ENCODE assay signal across 14 mouse cellular contexts in the genomic region with DNA sequence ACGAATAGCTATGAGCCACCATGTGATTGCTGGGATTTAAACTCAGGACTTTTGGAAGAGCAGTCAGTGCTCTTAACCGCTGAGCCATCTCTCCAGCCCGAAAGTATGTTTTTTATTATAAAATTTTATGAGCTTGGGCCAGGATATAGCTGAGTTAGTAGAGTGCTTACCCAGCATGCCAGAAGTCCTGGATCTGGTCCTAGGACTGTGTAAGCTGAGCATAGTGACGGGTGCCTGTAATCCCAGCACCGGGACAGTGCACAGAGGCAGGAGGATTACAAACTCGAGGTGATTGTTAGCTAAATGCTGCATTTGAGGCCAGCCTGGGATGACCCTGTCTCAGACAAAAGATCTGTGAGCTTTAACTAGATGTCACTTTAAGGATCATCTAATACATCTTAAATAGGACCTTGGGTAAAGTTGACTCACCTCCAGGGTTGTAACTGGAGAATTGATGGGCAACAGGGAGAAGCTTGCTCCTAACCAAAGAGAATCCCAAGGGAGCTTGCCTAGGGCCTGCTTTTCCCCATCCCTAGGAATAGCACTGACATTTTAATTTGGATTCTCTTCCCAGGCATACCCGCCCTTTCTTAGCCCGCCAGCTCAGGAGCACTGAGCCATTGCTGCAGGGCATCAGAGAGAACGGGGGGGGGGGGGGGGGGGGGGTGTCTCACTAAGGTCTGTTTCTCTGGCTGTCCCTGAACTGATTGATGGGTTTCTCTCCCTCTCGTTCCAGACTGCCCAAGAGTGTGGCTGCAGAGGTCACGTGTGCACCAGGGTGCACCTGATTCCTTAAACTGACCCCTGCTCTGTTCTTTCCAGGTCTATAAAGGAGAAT. TPM values are rescaled to one million over a fixed set of nuclear protein-coding genes. Genes with fewer than 3 reads are reported as not detected.
A peak's percentile ranks its signal among the peaks of the same experiment; 100 is the strongest.
DNase-seq lines count a peak whose midpoint lies in the region; ATAC-seq and TF ChIP-seq lines count a peak whose summit lies in the region.
"Had no signal": no experiment of that assay in that cellular context is flagged by ENCODE, and none has a peak within 500 bp of the region (broad histone marks: within the 10 kb centered on the region; RNA-seq: fewer than 3 reads in every experiment).

No protein-coding gene starts in this region.

- H3K4me3 ChIP-seq in midbrain, embryonic 14.5 days (replicated peaks; ENCODE audit: low read depth, low read length): no peak overlapping the region
- no peak overlapping the region for H3K4me3 ChIP-seq in midbrain, embryonic 15.5 days
- H3K4me3 ChIP-seq in gastrocnemius, adult 2 months: no peak overlapping the region
- no peak overlapping the region for H3K4me3 ChIP-seq in lung, postnatal 0 days (ENCODE audit: low read depth, low read length)
- H3K4me3 ChIP-seq: midbrain, embryonic 10.5 days had no signal

- TF ChIP-seq EP300 in lung, postnatal 0 days (IDR thresholded peaks at IDR 0.05): no peak

- no peak overlapping the region for H3K27ac ChIP-seq in midbrain, embryonic 14.5 days (replicated peaks; ENCODE audit: low read depth, low read length)
- H3K27ac ChIP-seq in midbrain, embryonic 15.5 days: no peak overlapping the region
- H3K27ac ChIP-seq in gastrocnemius, adult 2 months: peak overlapping the region; percentile 64
- H3K27ac ChIP-seq in lung, postnatal 0 days (ENCODE audit: low read length): no peak overlapping the region
- H3K27ac ChIP-seq: midbrain, embryonic 10.5 days had no signal

- no peak for ATAC-seq in midbrain, embryonic 14.5 days (ENCODE audit: low FRiP score, low TSS enrichment)
- ATAC-seq in midbrain, embryonic 15.5 days (replicated peaks): no peak
- no peak for ATAC-seq in lung, postnatal 0 days

- no peaks in the 10 kb centered on the region for H3K27me3 ChIP-seq in midbrain, embryonic 14.5 days (ENCODE audit: control insufficient read depth, insufficient read depth, low read length)
- no peaks in the 10 kb centered on the region for H3K27me3 ChIP-seq in midbrain, embryonic 15.5 days (replicated peaks)
- no peaks in the 10 kb centered on the region for H3K27me3 ChIP-seq in lung, postnatal 0 days (replicated peaks; ENCODE audit: insufficient read depth, low read length)

- H3K4me1 ChIP-seq in midbrain, embryonic 14.5 days (ENCODE audit: control insufficient read depth, insufficient read depth, low read length): no peaks in the 10 kb centered on the region
- no peaks in the 10 kb centered on the region for H3K4me1 ChIP-seq in midbrain, embryonic 15.5 days
- H3K4me1 ChIP-seq in lung, postnatal 0 days (ENCODE audit: insufficient read depth, low read depth, low read length): no peaks in the 10 kb centered on the region
- H3K4me1 ChIP-seq: midbrain, embryonic 10.5 days had no signal

- H3K9ac ChIP-seq in midbrain, embryonic 14.5 days (replicated peaks; ENCODE audit: low read length): no peak overlapping the region
- H3K9ac ChIP-seq in midbrain, embryonic 15.5 days: no peak overlapping the region
- no peak overlapping the region for H3K9ac ChIP-seq in lung, postnatal 0 days (replicated peaks; ENCODE audit: low read depth)

- intact Hi-C loops in heart, postnatal 10 days (cut with DNase I): no loop called here
- intact Hi-C loops in gastrocnemius, adult 2 months (cut with DNase I): no loop called here

- WGBS in midbrain, embryonic 14.5 days: 67% methylated on average over 10 of the region's 11 CpGs
- 66% methylated on average over 9 of the region's 11 CpGs for WGBS in midbrain, embryonic 15.5 days
- 66% methylated on average over 11 of the region's 11 CpGs for WGBS in lung, postnatal 0 days

- DNase-seq in heart, adult 11 months: peak; percentile 81
- no peak for DNase-seq in heart, postnatal 10 days
- DNase-seq in midbrain, embryonic 14.5 days: peak; percentile 8
- peak; percentile 46 for DNase-seq in gastrocnemius, adult 2 months
- no peak for DNase-seq in ovary, adult 18-20 months (ENCODE audit: low spot score)
- no peak for DNase-seq in lung, postnatal 10 days
- no peak for DNase-seq in lung, postnatal 0 days (ENCODE audit: low spot score)
- DNase-seq: B cell, adult 2 months; cerebellum, postnatal 25 days; kidney, adult 11 months; retina, postnatal 1 day had no signal

- H3K36me3 ChIP-seq in midbrain, embryonic 14.5 days (ENCODE audit: control insufficient read depth, insufficient read depth, low read length): 0 out of 2 replicates have a peak, but pooled peaks cover 7% of the 10 kb centered on the region
- H3K36me3 ChIP-seq in midbrain, embryonic 15.5 days (replicated peaks): no peaks in the 10 kb centered on the region
- no peaks in the 10 kb centered on the region for H3K36me3 ChIP-seq in lung, postnatal 0 days (ENCODE audit: insufficient read depth, low read length)

- no peak overlapping the region for H3K4me2 ChIP-seq in midbrain, embryonic 14.5 days (ENCODE audit: low read length)
- no peak overlapping the region for H3K4me2 ChIP-seq in midbrain, embryonic 15.5 days
- H3K4me2 ChIP-seq in lung, postnatal 0 days (replicated peaks; ENCODE audit: low read depth, low read length): no peak overlapping the region
- H3K4me2 ChIP-seq: heart, embryonic 11.5 days had no signal

- H3K9me3 ChIP-seq in midbrain, embryonic 14.5 days (ENCODE audit: control insufficient read depth, low read length): no peaks in the 10 kb centered on the region
- no peaks in the 10 kb centered on the region for H3K9me3 ChIP-seq in midbrain, embryonic 15.5 days
- no peaks in the 10 kb centered on the region for H3K9me3 ChIP-seq in lung, postnatal 0 days (ENCODE audit: low read length)
- H3K9me3 ChIP-seq: midbrain, embryonic 10.5 days had no signal

- no peak for TF ChIP-seq CTCF in gastrocnemius, adult 2 months (IDR thresholded peaks at IDR 0.05)
- TF ChIP-seq CTCF in lung, postnatal 0 days (IDR thresholded peaks at IDR 0.05): no peak

RNA-seq across cellular contexts. Expression of gene Kctd7, which starts 15.8 kb away (rescaled TPM):
- 1 to 10 TPM; 2.5 to 3.9 TPM for total RNA-seq in heart, postnatal 10 days (2021)
- polyA plus RNA-seq in midbrain, embryonic 14.5 days (2014; fragmentation: Nextera tagmentation; extraction: Ambion mirVana): 14.8 and 15.5 TPM in 2 replicates
- polyA plus RNA-seq in midbrain, embryonic 15.5 days (2015; fragmentation: Nextera tagmentation; extraction: Ambion mirVana): 18.0 and 19.9 TPM in 2 replicates
- total RNA-seq in gastrocnemius, adult 2 months (2021): 1 to 10 TPM; 2.4 to 2.9 TPM
- polyA plus RNA-seq in lung, postnatal 0 days (2015; fragmentation: Nextera tagmentation; extraction: Ambion mirVana): 5.1 and 5.5 TPM in 2 replicates

RNA-seq across cellular contexts. Expression of gene Rabgef1, which starts 42.7 kb away (rescaled TPM):
- total RNA-seq in heart, postnatal 10 days (2021): 10 to 100 TPM; 20.3 to 20.7 TPM
- polyA plus RNA-seq in midbrain, embryonic 14.5 days (2014; fragmentation: Nextera tagmentation; extraction: Ambion mirVana): 38.9 and 40.3 TPM in 2 replicates
- polyA plus RNA-seq in midbrain, embryonic 15.5 days (2015; fragmentation: Nextera tagmentation; extraction: Ambion mirVana): 41.1 and 46.4 TPM in 2 replicates
- 100 to 1,000 TPM in 1 of 2 experiments, 10 to 100 TPM in 1; 90.5 to 140 TPM for total RNA-seq in gastrocnemius, adult 2 months (2021)
- polyA plus RNA-seq in lung, postnatal 0 days (2015; fragmentation: Nextera tagmentation; extraction: Ambion mirVana): 48.4 and 50.5 TPM in 2 replicates

RNA-seq across cellular contexts. Expression of gene Tpst1, which starts 55.8 kb away (rescaled TPM):
- 10 to 100 TPM; 22.5 to 24.8 TPM for total RNA-seq in heart, postnatal 10 days (2021)
- 41.5 and 55.8 TPM in 2 replicates for polyA plus RNA-seq in midbrain, embryonic 14.5 days (2014; fragmentation: Nextera tagmentation; extraction: Ambion mirVana)
- polyA plus RNA-seq in midbrain, embryonic 15.5 days (2015; fragmentation: Nextera tagmentation; extraction: Ambion mirVana): 54.7 and 59.4 TPM in 2 replicates
- 1 to 10 TPM; 3.7 to 5.4 TPM for total RNA-seq in gastrocnemius, adult 2 months (2021)
- polyA plus RNA-seq in lung, postnatal 0 days (2015; fragmentation: Nextera tagmentation; extraction: Ambion mirVana): 31.5 and 36.9 TPM in 2 replicates

Comparison
In these comparisons a context has a peak if more than half of its experiments do, and no peak if none do; other contexts are left out.
1. DNase-seq: peak in heart, adult 11 months (single experiment), midbrain, embryonic 14.5 days (single experiment) and gastrocnemius, adult 2 months (single experiment); none in heart, postnatal 10 days (0 of 2), ovary, adult 18-20 months (single experiment), lung, postnatal 10 days (single experiment) and lung, postnatal 0 days (single experiment).